Mouse (Mus musculus): ENCODE data around the gene Pum2.

Pum2 gene

DNA sequence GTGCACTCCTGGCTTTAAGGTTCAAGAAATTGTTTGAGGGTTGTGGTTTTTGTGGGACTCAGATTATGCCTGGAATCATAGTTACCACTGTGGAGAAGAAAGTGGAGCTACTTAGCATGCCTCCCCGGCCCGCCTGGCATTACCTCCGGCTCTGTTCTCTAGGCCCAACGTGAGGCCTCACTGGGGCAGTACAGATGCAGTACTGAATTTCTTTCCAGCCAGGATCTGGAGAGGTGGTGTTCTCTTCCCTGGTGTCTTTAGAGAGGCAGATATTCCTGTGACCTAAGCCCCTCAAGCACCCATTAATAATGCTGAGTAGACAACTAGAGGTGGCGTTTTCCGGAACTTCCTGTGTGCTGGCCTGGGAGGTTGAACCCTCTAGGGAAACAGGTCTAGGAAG is 99.4 kb downstream of the Pum2 start:
- Histone ChIP-seq H3K4me1 (replicated peaks; ENCODE audit: low read depth, low read length) (peaks cover 31% of the 10 kb centered on the region), H3K27me3 (ENCODE audit: insufficient read depth, low read length) (peaks cover 50% of the 10 kb centered on the region), H3K9me3 (ENCODE audit: low read length) (peaks cover 3% of the 10 kb centered on the region), H3K4me3 (replicated peaks; ENCODE audit: low read length) (peak overlapping the region; percentile 93), H3K36me3 (ENCODE audit: insufficient read depth, low read length) (no peaks in the 10 kb centered on the region)
- no peak for TF ChIP-seq NANOG (IDR thresholded peaks at IDR 0.05; ENCODE audit: borderline replicate concordance, low read length)
- no peak for TF ChIP-seq CTCF (conservative IDR thresholded peaks at IDR 0.05; ENCODE audit: low read length)
- no peak for TF ChIP-seq POU5F1 (IDR thresholded peaks at IDR 0.05; ENCODE audit: borderline replicate concordance, low read length)

DNA sequence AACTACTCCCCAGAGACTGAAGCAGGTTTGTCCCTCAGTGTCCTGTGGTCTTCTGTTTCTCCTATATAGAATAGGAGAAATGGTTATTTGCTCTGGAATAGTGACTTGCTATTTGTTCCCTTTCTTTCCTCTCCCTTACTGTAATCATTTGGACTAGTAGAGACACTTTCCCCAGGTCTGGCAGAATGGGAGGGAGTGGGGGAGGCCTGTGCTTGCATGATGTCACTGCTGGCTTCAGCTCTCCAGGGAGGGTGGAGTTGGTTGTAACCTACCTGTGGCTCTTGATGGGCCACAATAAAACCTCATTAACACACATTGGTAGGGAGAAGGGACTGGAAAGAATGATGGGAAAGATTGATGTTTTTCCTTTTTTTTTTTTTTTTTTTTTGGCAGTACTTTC is 100.2 kb downstream of the Pum2 start:
- H3K4me1 ChIP-seq (replicated peaks; ENCODE audit: low read depth, low read length), result peaks cover 33% of the 10 kb centered on the region
- H3K27me3 ChIP-seq (ENCODE audit: insufficient read depth, low read length), result peaks cover 45% of the 10 kb centered on the region
- no peak overlapping the region for H3K4me3 ChIP-seq (replicated peaks; ENCODE audit: low read length)
- TF ChIP-seq POU5F1 (IDR thresholded peaks at IDR 0.05; ENCODE audit: borderline replicate concordance, low read length) (no peak), NANOG (IDR thresholded peaks at IDR 0.05; ENCODE audit: borderline replicate concordance, low read length) (no peak), CTCF (conservative IDR thresholded peaks at IDR 0.05; ENCODE audit: low read length) (no peak)
- no peaks in the 10 kb centered on the region for H3K9me3 ChIP-seq (ENCODE audit: low read length)
- H3K36me3 ChIP-seq (ENCODE audit: insufficient read depth, low read length), result no peaks in the 10 kb centered on the region

DNA sequence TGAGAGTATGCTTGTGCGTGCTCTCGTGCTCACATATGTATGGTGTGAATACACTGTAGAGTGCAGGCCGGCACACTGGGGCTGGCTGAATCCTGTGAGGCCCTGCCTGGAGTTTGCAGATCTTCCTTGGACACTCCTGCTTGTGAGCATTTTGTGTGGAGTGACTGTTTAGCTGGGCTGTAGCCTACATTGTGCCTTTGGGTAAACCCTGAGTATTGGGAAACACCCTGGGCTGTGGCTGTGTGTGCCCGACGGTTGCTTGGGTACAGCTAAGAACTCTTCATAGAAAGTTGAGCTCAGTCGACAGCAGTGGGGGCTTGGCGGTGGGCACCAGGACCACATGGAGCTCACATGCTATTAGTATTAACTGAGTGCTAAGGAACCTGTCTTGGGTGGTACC is 102.3 kb downstream of the Pum2 start:
- Histone ChIP-seq H3K4me1 (replicated peaks; ENCODE audit: low read depth, low read length) (peaks cover 43% of the 10 kb centered on the region), H3K9me3 (ENCODE audit: low read length) (no peaks in the 10 kb centered on the region), H3K27me3 (ENCODE audit: insufficient read depth, low read length) (peaks cover 29% of the 10 kb centered on the region), H3K4me3 (replicated peaks; ENCODE audit: low read length) (no peak overlapping the region), H3K36me3 (ENCODE audit: insufficient read depth, low read length) (no peaks in the 10 kb centered on the region)
- TF ChIP-seq NANOG (IDR thresholded peaks at IDR 0.05; ENCODE audit: borderline replicate concordance, low read length), result no peak
- no peak for TF ChIP-seq POU5F1 (IDR thresholded peaks at IDR 0.05; ENCODE audit: borderline replicate concordance, low read length)
- TF ChIP-seq CTCF (conservative IDR thresholded peaks at IDR 0.05; ENCODE audit: low read length), result no peak

DNA sequence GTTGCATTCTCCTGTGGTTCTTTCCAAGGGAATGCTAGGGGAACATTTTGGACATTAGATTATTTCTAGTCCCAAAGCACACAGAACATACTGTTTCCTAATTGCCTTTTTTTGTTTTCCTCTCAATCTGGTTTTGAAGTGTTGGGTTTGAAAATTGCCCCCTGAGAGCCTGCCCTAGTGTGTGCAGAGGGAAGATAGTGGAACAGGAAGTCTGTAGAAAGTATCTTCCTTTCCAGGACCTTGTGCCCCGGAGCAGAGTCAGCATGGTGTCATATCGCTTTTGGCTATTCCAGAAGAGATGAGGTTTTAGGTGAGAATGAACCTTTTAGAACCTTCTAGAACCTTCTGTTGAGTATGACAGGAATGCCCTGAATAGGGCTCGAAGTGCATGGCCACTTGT is 102.8 kb downstream of the Pum2 start:
- H3K4me3 ChIP-seq (replicated peaks; ENCODE audit: low read length), result no peak overlapping the region
- H3K27me3 ChIP-seq (ENCODE audit: insufficient read depth, low read length), result peaks cover 28% of the 10 kb centered on the region
- no peaks in the 10 kb centered on the region for H3K36me3 ChIP-seq (ENCODE audit: insufficient read depth, low read length)
- no peaks in the 10 kb centered on the region for H3K9me3 ChIP-seq (ENCODE audit: low read length)
- H3K4me1 ChIP-seq (replicated peaks; ENCODE audit: low read depth, low read length), result peaks cover 49% of the 10 kb centered on the region
- no peak for TF ChIP-seq POU5F1 (IDR thresholded peaks at IDR 0.05; ENCODE audit: borderline replicate concordance, low read length)
- no peak for TF ChIP-seq NANOG (IDR thresholded peaks at IDR 0.05; ENCODE audit: borderline replicate concordance, low read length)
- TF ChIP-seq CTCF (conservative IDR thresholded peaks at IDR 0.05; ENCODE audit: low read length), result no peak

DNA sequence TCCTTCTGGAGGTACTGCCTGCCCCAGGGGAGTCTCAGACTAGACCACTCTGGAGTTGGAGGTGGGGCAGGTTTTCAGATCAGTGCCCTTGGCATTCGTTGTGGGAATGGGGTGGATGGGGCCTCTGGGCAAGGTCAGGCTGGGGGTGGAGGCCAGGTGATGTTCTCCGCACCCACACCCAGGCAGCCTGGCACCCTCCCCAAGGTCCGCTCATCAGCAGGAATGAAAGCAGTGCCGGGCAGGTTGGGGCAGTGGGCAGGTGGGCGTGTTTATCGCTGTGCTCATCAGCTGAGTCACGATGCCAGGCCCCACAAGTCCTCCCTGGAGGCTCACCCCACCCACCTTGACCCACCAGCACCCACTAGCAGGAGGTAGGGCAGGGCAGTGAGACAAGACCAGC is 104.2 kb downstream of the Pum2 start:
- H3K4me3 ChIP-seq (replicated peaks; ENCODE audit: low read length), result no peak overlapping the region
- peaks cover 14% of the 10 kb centered on the region for H3K27me3 ChIP-seq (ENCODE audit: insufficient read depth, low read length)
- no peaks in the 10 kb centered on the region for H3K9me3 ChIP-seq (ENCODE audit: low read length)
- H3K4me1 ChIP-seq (replicated peaks; ENCODE audit: low read depth, low read length), result peaks cover 58% of the 10 kb centered on the region
- TF ChIP-seq CTCF (conservative IDR thresholded peaks at IDR 0.05; ENCODE audit: low read length) (no peak), POU5F1 (IDR thresholded peaks at IDR 0.05; ENCODE audit: borderline replicate concordance, low read length) (no peak), NANOG (IDR thresholded peaks at IDR 0.05; ENCODE audit: borderline replicate concordance, low read length) (no peak)
- no peaks in the 10 kb centered on the region for H3K36me3 ChIP-seq (ENCODE audit: insufficient read depth, low read length)

DNA sequence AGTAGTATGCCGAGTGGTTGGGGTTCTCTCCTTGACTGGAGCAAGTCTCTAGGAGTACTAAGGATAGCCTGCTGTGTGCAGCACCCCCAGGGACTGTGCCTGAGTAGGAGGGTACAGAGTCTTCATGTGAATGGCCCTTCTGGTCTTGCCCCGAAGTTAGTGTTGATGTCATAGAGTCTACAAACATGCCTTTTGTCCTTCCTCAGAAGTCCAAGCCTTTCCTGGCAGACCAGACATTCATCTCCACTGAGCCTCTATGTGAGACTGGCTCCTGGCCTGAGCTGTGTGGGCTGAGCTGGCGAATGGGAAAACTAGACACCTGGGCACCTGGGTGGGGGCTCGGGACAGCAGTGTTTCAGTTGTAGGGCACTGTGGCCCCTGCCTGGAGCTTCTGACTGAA is 105.9 kb downstream of the Pum2 start:
- Histone ChIP-seq H3K4me1 (replicated peaks; ENCODE audit: low read depth, low read length) (peaks cover 61% of the 10 kb centered on the region), H3K27me3 (ENCODE audit: insufficient read depth, low read length) (0 out of 2 replicates have a peak, but pooled peaks cover 2% of the 10 kb centered on the region), H3K4me3 (replicated peaks; ENCODE audit: low read length) (no peak overlapping the region), H3K36me3 (ENCODE audit: insufficient read depth, low read length) (no peaks in the 10 kb centered on the region), H3K9me3 (ENCODE audit: low read length) (no peaks in the 10 kb centered on the region)
- TF ChIP-seq NANOG (IDR thresholded peaks at IDR 0.05; ENCODE audit: borderline replicate concordance, low read length) (no peak), CTCF (conservative IDR thresholded peaks at IDR 0.05; ENCODE audit: low read length) (no peak), POU5F1 (IDR thresholded peaks at IDR 0.05; ENCODE audit: borderline replicate concordance, low read length) (no peak)

DNA sequence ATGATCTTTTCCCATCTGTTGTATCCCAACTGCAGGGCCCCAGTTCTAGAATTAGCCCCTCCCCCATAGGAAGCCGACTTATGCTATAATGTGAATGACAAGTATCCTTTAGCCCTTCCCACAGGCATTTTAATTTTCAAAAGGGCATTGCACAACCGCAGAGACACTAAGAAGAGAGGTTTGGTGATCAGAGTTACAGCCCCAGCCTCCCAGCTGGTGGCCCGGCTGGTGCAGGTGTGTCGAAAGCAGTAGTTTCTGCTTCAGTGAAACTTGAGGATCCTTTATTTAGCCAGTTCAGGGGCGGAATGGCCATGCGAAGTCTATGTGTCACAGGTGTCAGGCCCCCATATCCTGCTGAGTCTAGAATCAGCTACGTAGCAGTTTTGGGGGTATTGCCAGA is 107.2 kb downstream of the Pum2 start:
- TF ChIP-seq NANOG (IDR thresholded peaks at IDR 0.05; ENCODE audit: borderline replicate concordance, low read length) (no peak), CTCF (conservative IDR thresholded peaks at IDR 0.05; ENCODE audit: low read length) (no peak), POU5F1 (IDR thresholded peaks at IDR 0.05; ENCODE audit: borderline replicate concordance, low read length) (no peak)
- H3K36me3 ChIP-seq (ENCODE audit: insufficient read depth, low read length), result no peaks in the 10 kb centered on the region
- no peaks in the 10 kb centered on the region for H3K9me3 ChIP-seq (ENCODE audit: low read length)
- H3K4me1 ChIP-seq (replicated peaks; ENCODE audit: low read depth, low read length), result peaks cover 69% of the 10 kb centered on the region
- H3K27me3 ChIP-seq (ENCODE audit: insufficient read depth, low read length), result no peaks in the 10 kb centered on the region
- H3K4me3 ChIP-seq (replicated peaks; ENCODE audit: low read length), result no peak overlapping the region

DNA sequence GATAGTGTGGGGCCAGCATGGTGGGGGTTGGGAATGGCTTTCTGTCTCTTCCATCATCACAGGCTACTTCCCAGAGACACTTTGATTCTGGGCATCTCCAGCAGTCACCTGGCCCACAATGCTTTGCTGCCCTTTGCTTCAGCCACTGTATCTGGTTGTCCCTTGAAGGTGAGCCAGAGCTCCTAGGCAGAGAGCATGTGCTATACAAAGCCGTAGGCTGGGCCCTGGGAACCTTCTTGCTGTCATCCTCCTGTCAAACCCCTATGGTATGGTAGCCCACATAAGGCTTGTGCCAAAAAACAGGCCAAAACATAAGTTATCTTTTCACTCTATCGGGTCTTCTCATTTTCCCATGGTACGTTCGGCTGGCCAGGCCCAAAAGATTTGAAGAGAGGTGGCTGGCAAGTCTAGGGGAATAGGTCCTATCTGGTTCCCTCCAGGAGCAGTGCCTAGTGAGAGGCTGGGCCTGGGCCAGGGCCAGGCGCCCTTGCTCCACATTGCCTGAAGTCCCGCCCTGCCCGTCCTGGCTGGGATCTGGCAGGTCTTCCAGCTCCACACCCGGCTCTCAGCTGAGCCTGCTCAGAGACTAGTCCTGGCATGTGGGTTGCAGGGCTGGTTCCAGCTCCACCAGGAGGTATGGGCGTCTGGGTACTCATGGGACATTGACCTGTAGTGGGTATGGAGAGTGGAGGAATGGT is 107.9 kb downstream of the Pum2 start:
- H3K4me1 ChIP-seq (replicated peaks; ENCODE audit: low read depth, low read length), result peaks cover 76% of the 10 kb centered on the region
- no peak for TF ChIP-seq CTCF (conservative IDR thresholded peaks at IDR 0.05; ENCODE audit: low read length)
- TF ChIP-seq POU5F1 (IDR thresholded peaks at IDR 0.05; ENCODE audit: borderline replicate concordance, low read length), result no peak
- TF ChIP-seq NANOG (IDR thresholded peaks at IDR 0.05; ENCODE audit: borderline replicate concordance, low read length), result no peak
- H3K36me3 ChIP-seq (ENCODE audit: insufficient read depth, low read length), result no peaks in the 10 kb centered on the region
- no peaks in the 10 kb centered on the region for H3K27me3 ChIP-seq (ENCODE audit: insufficient read depth, low read length)
- no peaks in the 10 kb centered on the region for H3K9me3 ChIP-seq (ENCODE audit: low read length)
- H3K4me3 ChIP-seq (replicated peaks; ENCODE audit: low read length), result 0 out of 2 replicates have a peak overlapping the region, but pooled peaks have one; percentile 21

DNA sequence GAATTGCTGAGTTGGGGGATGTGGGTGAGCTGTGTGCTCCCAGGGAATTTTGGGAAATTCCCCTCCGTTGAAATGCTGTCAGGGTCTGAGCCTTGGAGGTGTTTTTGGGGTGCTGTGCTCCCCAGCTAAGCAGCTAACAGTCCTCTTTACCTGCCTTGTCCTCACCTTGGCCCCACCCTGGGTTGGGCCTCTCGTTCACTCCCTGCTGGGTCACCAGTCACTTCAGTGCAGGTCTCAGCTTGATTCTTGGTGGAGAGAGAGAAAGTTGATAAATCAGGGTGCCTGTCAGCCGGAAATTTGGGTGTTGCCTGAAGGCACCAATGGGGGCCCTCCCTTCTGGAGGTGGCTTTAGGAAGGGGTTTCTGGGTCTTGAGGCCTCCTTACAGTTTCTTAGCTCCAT is 108.6 kb downstream of the Pum2 start:
- Histone ChIP-seq H3K9me3 (ENCODE audit: low read length) (no peaks in the 10 kb centered on the region), H3K4me3 (replicated peaks; ENCODE audit: low read length) (no peak overlapping the region), H3K4me1 (replicated peaks; ENCODE audit: low read depth, low read length) (peaks cover 72% of the 10 kb centered on the region), H3K27me3 (ENCODE audit: insufficient read depth, low read length) (no peaks in the 10 kb centered on the region), H3K36me3 (ENCODE audit: insufficient read depth, low read length) (no peaks in the 10 kb centered on the region)
- TF ChIP-seq POU5F1 (IDR thresholded peaks at IDR 0.05; ENCODE audit: borderline replicate concordance, low read length) (no peak), NANOG (IDR thresholded peaks at IDR 0.05; ENCODE audit: borderline replicate concordance, low read length) (no peak), CTCF (conservative IDR thresholded peaks at IDR 0.05; ENCODE audit: low read length) (no peak)
